Mouse (Mus musculus) liver, embryonic 11.5 days (tissue): ENCODE measurements around the gene Stk4. TPM values are rescaled to one million over a fixed set of nuclear protein-coding genes. Genes with fewer than 3 reads are reported as not detected.

Experiments
- ATAC-seq: fragments of 200-750 bp; cut with Nextera tagmentation; replicated peaks from 2 replicates; pipeline ENCODE4 v1.8.0; 2017; ENCODE audit warnings: moderate number of reproducible peaks, mild to moderate bottlenecking, moderate TSS enrichment, moderate library complexity; ENCODE audit not compliant: low FRiP score
- DNase-seq: peaks from one replicate; pipeline ENCODE4 v3.0.0-alpha.2; 2017; ENCODE audit warnings: low spot score
- H3K27ac ChIP-seq: fragments of 300-500 bp; sonication (generic); 2 replicates; pipeline ENCODE4 v1.5.1; 2014; ENCODE audit warnings: mild to moderate bottlenecking, low read depth, low read length, control low read depth
- H3K27me3 ChIP-seq: fragments of 300-500 bp; sonication (generic); replicated peaks from 2 replicates; pipeline ENCODE4 v1.6.1; 2014; ENCODE audit warnings: low read length, mixed read lengths; ENCODE audit not compliant: control insufficient read depth, insufficient read depth
- H3K36me3 ChIP-seq: fragments of 300-500 bp; sonication (generic); 2 replicates; pipeline ENCODE4 v1.6.1; 2014; ENCODE audit warnings: mild to moderate bottlenecking, low read length, moderate library complexity, mixed read lengths; ENCODE audit not compliant: control insufficient read depth, insufficient read depth
- H3K4me1 ChIP-seq: fragments of 300-500 bp; sonication (generic); replicated peaks from 2 replicates; pipeline ENCODE4 v1.6.1; 2014; ENCODE audit warnings: low read length, mixed read lengths; ENCODE audit not compliant: control insufficient read depth, insufficient read depth
- H3K4me2 ChIP-seq: fragments of 300-500 bp; sonication (generic); 2 replicates; pipeline ENCODE4 v1.6.1; 2014; ENCODE audit warnings: mild to moderate bottlenecking, control low read depth, moderate library complexity
- H3K4me3 ChIP-seq: fragments of 300-500 bp; sonication (generic); 2 replicates; pipeline ENCODE4 v1.5.1; 2014; ENCODE audit warnings: low read depth, low read length, control low read depth
- H3K9ac ChIP-seq: fragments of 300-500 bp; sonication (generic); 2 replicates; pipeline ENCODE4 v1.6.1; 2014; ENCODE audit warnings: low read depth, low read length, control low read depth
- H3K9me3 ChIP-seq: fragments of 300-500 bp; sonication (generic); 2 replicates; pipeline ENCODE4 v1.6.1; 2016; ENCODE audit warnings: low read length, inconsistent platforms, mixed read lengths; ENCODE audit not compliant: control insufficient read depth
- WGBS: fragments of 180-500 bp; shearing (Covaris S2); extraction: QIAGEN DNeasy Blood & Tissue Kit; methylation state at CpG from one replicate; pipeline ENCODE4 v1.1.7; 2014; 5-methylcytosine and 5-hydroxymethylcytosine counted together
- polyA plus RNA-seq: library from polyadenylated mRNA; unstranded; fragments of >200 nt; fragmentation: Nextera tagmentation; extraction: Ambion mirVana; gene quantifications from 2 replicates; pipeline ENCODE4 v1.2.1, GENCODE M21; 2014

Gene Stk4
- polyA plus RNA-seq, 1 experiment from 2014 or later = 32.1 TPM

DNA sequence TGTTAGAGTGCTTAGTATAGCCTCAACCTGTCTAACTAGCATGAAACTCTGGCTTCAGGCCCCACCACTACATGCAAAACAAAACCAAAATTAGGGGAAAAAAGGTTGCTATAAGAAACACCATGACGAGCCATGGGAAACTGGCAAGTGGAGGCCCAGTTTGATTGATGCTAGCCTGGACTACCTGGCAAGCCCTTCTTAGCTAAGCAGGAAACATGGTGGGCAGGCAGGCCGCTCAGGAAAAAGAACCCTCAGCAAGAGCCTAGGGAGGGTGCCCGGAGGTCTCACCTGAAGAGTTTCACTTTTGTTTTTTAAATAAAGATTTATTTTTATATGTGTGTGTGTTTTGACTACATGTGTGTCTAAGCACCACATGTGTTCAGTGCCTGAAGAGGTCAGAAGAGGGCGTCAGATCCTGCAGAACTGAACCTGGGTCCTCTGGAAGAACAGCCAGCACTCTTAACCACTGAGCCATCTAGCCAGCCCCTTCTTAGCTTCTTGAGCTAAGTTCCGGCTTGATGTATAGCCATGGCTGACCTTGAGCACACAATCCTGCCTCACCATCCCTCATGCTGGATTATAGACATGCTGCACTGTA lies 53.1 kb downstream of the Stk4 start:
- WGBS = 78% methylated on average over 5 of the region's 5 CpGs
- Histone ChIP-seq H3K4me2 (no peak overlapping the region), H3K9me3 (no peaks in the 10 kb centered on the region), H3K9ac (no peak overlapping the region), H3K27me3 (no peaks in the 10 kb centered on the region), H3K27ac (no peak overlapping the region), H3K4me1 (no peaks in the 10 kb centered on the region), H3K36me3 (peaks cover 11% of the 10 kb centered on the region), H3K4me3 (no peak overlapping the region)
- ATAC-seq (no peak), DNase-seq (no peak)

DNA sequence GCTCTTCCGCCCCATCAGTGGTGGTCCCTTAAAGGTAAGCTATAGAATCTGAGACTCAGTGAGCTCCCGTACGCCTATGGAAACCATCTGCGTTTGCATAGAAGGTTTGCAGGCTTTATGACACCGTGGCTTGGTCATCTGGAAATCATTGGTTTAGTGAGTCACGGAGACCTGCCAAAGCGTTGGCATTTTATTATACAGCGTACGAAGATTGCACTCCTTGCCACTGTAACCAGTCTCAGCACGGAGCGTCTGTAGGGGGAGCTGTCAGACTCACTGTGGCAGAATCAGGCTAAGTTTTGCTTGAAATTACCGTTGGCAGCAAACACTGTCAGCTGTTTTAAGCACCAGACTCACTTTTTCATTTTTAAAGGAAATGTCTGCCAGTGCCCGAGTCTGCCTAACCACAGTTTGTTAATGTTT lies 56.4 kb downstream of the Stk4 start:
- H3K9me3 ChIP-seq = no peaks in the 10 kb centered on the region
- no peak for DNase-seq
- no peak for ATAC-seq
- peaks cover 2% of the 10 kb centered on the region; the same call in 1 of the 2 replicates for H3K36me3 ChIP-seq
- H3K4me1 ChIP-seq = no peaks in the 10 kb centered on the region
- no peak overlapping the region for H3K27ac ChIP-seq
- H3K27me3 ChIP-seq = no peaks in the 10 kb centered on the region
- WGBS = 83% methylated on average over 13 of the region's 13 CpGs
- no peak overlapping the region for H3K9ac ChIP-seq
- no peak overlapping the region for H3K4me3 ChIP-seq
- H3K4me2 ChIP-seq = no peak overlapping the region

DNA sequence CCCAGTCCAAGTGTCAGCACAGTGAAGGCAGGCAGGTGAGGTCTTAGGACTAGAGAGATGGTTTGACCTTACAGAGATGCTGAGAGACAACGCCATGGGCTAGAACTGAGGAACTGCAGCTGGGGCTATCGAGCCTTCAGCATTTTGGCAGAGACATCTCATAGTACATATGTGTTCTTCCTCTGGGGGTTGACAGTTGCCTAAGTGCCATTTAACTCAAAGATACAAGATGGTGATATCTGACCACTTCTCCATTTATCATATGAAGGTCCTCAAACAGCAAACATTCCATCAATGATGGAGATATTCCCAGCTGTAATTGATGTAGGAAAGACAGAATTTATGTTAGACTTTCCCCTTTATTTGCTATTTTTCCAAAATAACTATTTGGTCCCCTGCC lies 57.2 kb downstream of the Stk4 start:
- no peak for ATAC-seq
- no peak overlapping the region for H3K4me3 ChIP-seq
- no peak overlapping the region for H3K9ac ChIP-seq
- H3K27ac ChIP-seq = no peak overlapping the region
- no peak for DNase-seq
- peaks cover 2% of the 10 kb centered on the region; the same call in 1 of the 2 replicates for H3K36me3 ChIP-seq
- H3K4me2 ChIP-seq = no peak overlapping the region
- H3K4me1 ChIP-seq = no peaks in the 10 kb centered on the region
- WGBS = 89% methylated on average over 2 of the region's 2 CpGs
- no peaks in the 10 kb centered on the region for H3K27me3 ChIP-seq
- H3K9me3 ChIP-seq = no peaks in the 10 kb centered on the region

DNA sequence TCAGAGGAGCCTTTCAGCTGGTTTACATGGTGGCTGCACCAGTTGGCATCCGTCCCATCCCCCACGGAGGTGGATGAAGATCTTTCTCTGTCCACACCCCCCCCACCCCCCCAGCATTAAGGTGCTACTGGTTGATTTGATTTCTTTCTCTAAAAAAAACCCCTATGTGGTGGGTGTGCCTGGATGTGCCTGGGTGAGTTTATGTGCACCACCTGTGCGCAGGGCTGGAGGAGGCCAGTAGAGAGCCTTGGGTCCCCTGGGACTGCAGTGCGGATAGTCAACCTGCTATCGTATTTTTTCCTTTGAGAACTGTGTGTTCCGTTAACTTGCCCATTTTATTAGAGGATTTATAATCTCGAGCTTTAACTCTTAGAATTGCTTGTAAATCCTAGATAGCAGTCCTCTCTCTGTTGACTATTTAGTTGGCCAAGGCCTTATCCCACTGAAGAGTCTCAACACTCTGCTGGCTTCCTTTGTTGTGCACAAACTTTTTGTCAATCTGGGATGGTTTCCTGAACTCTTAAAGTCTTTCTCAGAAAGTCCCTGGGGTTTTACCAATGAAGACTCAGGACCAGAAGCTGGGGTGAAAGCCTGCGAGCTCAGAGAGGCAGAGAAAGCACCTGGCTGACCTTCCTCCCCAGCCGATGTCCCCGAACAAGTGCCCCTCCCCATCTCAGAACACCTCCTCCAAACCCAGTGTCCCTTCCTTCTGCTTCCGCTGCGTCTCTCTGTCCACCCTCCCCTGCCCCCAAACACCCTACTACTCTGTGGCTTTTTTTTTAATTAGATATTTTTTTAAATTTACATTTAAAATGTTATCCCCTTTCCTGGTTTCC lies 58.7 kb downstream of the Stk4 start:
- H3K4me2 ChIP-seq = no peak overlapping the region

DNA sequence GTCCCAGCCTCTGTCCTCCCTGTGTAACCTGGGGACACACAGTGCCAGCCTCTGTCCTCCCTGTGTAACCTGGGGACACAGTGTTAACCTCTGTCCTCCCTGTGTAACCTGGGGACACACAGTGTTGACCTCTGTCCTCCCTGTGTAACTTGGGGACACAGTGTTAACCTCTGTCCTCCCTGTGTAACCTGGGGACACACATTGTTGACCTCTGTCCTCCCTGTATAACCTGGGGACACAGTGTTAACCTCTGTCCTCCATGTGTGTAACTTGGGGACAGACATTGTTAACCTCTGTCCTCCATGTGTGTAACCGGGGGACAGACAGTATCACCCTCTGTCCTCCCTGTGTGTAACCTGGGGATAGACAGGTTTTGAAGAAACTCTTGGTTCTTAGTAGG lies 61.5 kb downstream of the Stk4 start:
- ATAC-seq = no peak
- no peak overlapping the region for H3K9ac ChIP-seq
- H3K4me2 ChIP-seq = no peak overlapping the region

More for the DNA sequence above, 58.7 kb downstream of the Stk4 start:
- H3K4me3 ChIP-seq = no peak overlapping the region
- H3K36me3 ChIP-seq = peaks cover 2% of the 10 kb centered on the region; the same call in 1 of the 2 replicates
- WGBS = 90% methylated on average over 12 of the region's 12 CpGs
- no peaks in the 10 kb centered on the region for H3K27me3 ChIP-seq
- DNase-seq (no peak), ATAC-seq (no peak)
- H3K27ac ChIP-seq = no peak overlapping the region
- H3K9ac ChIP-seq = no peak overlapping the region
- no peaks in the 10 kb centered on the region for H3K4me1 ChIP-seq
- H3K9me3 ChIP-seq = no peaks in the 10 kb centered on the region

DNA sequence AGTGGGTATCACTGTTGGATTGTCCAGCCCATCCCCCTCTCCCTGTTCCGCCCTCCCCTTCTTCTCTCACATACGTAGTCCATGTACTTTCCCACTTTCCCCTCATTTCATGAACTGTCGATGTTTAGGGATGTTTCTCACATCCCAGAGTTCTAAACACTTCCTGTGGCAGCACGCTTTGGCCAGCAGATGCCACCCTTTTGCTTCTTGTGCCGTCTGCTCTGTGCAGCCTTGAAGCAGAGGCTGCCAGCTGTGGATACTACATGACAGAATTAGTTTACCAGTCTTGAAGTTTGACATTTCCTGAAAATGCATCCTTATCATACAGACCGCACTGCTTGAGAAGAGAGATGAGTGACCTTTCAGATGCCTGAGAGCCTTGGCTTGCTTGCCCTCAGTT lies 64.4 kb downstream of the Stk4 start:
- ATAC-seq (no peak), DNase-seq (no peak)
- 75% methylated on average over 6 of the region's 6 CpGs for WGBS
- Histone ChIP-seq H3K4me1 (no peaks in the 10 kb centered on the region), H3K4me2 (no peak overlapping the region), H3K36me3 (peaks cover 2% of the 10 kb centered on the region; the same call in 1 of the 2 replicates), H3K27ac (no peak overlapping the region), H3K27me3 (no peaks in the 10 kb centered on the region), H3K9me3 (no peaks in the 10 kb centered on the region), H3K4me3 (no peak overlapping the region), H3K9ac (no peak overlapping the region)

More for the DNA sequence above, 61.5 kb downstream of the Stk4 start:
- no peak for DNase-seq
- no peaks in the 10 kb centered on the region for H3K27me3 ChIP-seq
- no peaks in the 10 kb centered on the region for H3K4me1 ChIP-seq
- WGBS = 86% methylated on average over 1 of the region's 1 CpGs
- H3K9me3 ChIP-seq = no peaks in the 10 kb centered on the region
- H3K4me3 ChIP-seq = no peak overlapping the region
- no peak overlapping the region for H3K27ac ChIP-seq
- H3K36me3 ChIP-seq = peaks cover 2% of the 10 kb centered on the region; the same call in 1 of the 2 replicates

DNA sequence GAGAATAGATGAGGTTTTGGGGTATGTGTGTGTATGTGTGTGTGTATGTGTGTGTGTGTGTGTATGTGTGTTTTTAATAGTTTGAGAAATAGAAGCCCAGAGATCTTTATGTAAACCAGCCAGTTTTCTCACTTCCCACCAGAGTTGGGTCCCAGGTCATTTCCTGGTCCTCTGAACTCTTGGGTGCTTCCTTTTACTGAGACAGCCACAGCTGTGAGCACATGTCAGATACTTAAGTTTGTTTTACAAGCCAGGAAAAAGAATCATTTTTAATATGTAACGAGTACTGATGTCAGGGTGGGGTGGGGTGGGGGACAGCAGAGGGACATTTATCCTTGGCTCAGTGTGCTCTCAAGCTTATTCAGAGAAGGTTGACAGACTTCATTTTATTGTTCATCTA lies 65.2 kb downstream of the Stk4 start:
- Histone ChIP-seq H3K27ac (no peak overlapping the region), H3K4me1 (no peaks in the 10 kb centered on the region), H3K9me3 (no peaks in the 10 kb centered on the region), H3K27me3 (no peaks in the 10 kb centered on the region), H3K36me3 (peaks cover 4% of the 10 kb centered on the region; the same call in 1 of the 2 replicates), H3K4me3 (no peak overlapping the region), H3K9ac (no peak overlapping the region), H3K4me2 (no peak overlapping the region)
- DNase-seq (no peak), ATAC-seq (no peak)
- WGBS = 69% methylated on average over 1 of the region's 1 CpGs

DNA sequence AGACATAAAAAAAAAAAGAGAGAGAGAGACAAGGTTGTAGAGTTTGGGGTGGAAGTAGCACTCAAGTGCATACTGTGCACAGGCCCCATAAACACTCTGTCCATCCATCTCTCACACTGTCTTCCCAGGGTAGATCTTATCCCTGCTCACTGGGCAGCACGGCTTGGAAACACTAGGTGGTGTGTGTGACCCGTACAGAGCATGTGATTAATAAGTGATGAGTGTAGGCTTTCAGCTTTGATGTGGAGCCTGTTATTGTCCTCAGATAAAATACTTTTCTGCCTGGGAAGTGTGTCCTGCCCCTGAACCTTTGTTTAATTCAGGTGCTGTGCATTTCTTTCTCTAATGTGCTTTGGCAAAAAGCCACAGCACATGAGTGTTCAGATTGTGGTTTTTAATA lies 66.3 kb downstream of the Stk4 start:
- H3K9ac ChIP-seq = no peak overlapping the region
- 64% methylated on average over 2 of the region's 2 CpGs for WGBS
- no peaks in the 10 kb centered on the region for H3K9me3 ChIP-seq
- H3K27ac ChIP-seq = no peak overlapping the region
- DNase-seq (no peak), ATAC-seq (no peak)
- 0 out of 2 replicates have a peak, but pooled peaks cover 2% of the 10 kb centered on the region for H3K36me3 ChIP-seq
- no peaks in the 10 kb centered on the region for H3K4me1 ChIP-seq
- H3K4me3 ChIP-seq = no peak overlapping the region
- no peaks in the 10 kb centered on the region for H3K27me3 ChIP-seq
- no peak overlapping the region for H3K4me2 ChIP-seq
